Mouse (Mus musculus) liver, embryonic 14.5 days (tissue): ENCODE measurements around the gene Hinfp. TPM values are rescaled to one million over a fixed set of nuclear protein-coding genes. Genes with fewer than 3 reads are reported as not detected.
"Not testable (repeated sequence)": the region's sequence is repeated elsewhere in the genome, so short reads cannot be mapped to it uniquely, and the experiment has no call there.

Experiments
- ATAC-seq: fragments of 200-750 bp; cut with Nextera tagmentation; 2 replicates; pipeline ENCODE4 v1.8.0; 2017; ENCODE audit warnings: moderate number of reproducible peaks, mild to moderate bottlenecking, moderate library complexity; ENCODE audit not compliant: insufficient read depth
- DNase-seq, 3 experiments: peaks; one replicate each; pipeline ENCODE4 v3.0.0-alpha.2; 2012 to 2013; ENCODE audit warnings: low read depth in 3 of 3, low spot score in 3 of 3
- H3K27ac ChIP-seq: fragments of 300-500 bp; sonication (generic); 2 replicates; pipeline ENCODE4 v1.5.1; 2014; ENCODE audit warnings: moderate library complexity, mild to moderate bottlenecking, control low read depth, inconsistent platforms
- H3K27me3 ChIP-seq: fragments of 300-500 bp; sonication (generic); 2 replicates; pipeline ENCODE4 v1.6.1; 2014; ENCODE audit warnings: mild to moderate bottlenecking, low read length, moderate library complexity; ENCODE audit not compliant: control insufficient read depth, insufficient read depth
- H3K36me3 ChIP-seq: fragments of 300-500 bp; sonication (generic); replicated peaks from 2 replicates; pipeline ENCODE4 v1.6.1; 2014; ENCODE audit warnings: low read depth; ENCODE audit not compliant: control insufficient read depth, insufficient read depth
- H3K4me1 ChIP-seq, 2 experiments: fragments of 200-500 bp in 1 of 2; fragments of 300-500 bp in 1 of 2; sonication (generic) in 1 of 2; replicated peaks; 2 replicates each; pipeline ENCODE4 v1.6.1; 2012 to 2014; ENCODE audit warnings: antibody characterized with exemption in 1 of 2, inconsistent platforms in 1 of 2, low read length in 1 of 2; ENCODE audit not compliant: control insufficient read depth in 2 of 2, insufficient read depth in 2 of 2
- H3K4me2 ChIP-seq: fragments of 300-500 bp; sonication (generic); 2 replicates; pipeline ENCODE4 v1.6.1; 2014; ENCODE audit warnings: low read depth, mild to moderate bottlenecking, control low read depth, moderate library complexity
- H3K4me3 ChIP-seq, 2 experiments: fragments of 200-500 bp in 1 of 2; fragments of 300-500 bp in 1 of 2; sonication (generic) in 1 of 2; 2 replicates each; pipeline ENCODE4 v1.5.1; 2012 to 2014; ENCODE audit warnings: low read depth in 2 of 2, low read length in 2 of 2, mild to moderate bottlenecking in 2 of 2, control low read depth in 1 of 2, inconsistent platforms in 1 of 2, moderate library complexity in 1 of 2; ENCODE audit not compliant: insufficient read depth in 1 of 2
- H3K9ac ChIP-seq: fragments of 300-500 bp; sonication (generic); replicated peaks from 2 replicates; pipeline ENCODE4 v1.6.1; 2014; ENCODE audit warnings: mild to moderate bottlenecking, control low read depth, moderate library complexity
- H3K9me3 ChIP-seq: fragments of 300-500 bp; sonication (generic); 2 replicates; pipeline ENCODE4 v1.6.1; 2016; ENCODE audit warnings: low read length, mixed read lengths; ENCODE audit not compliant: control insufficient read depth
- CTCF ChIP-seq: IDR thresholded peaks from 2 replicates; pipeline ENCODE4 v1.5.1; 2016; ENCODE audit warnings: antibody characterized with exemption, low read depth, control low read depth
- EP300 ChIP-seq: IDR thresholded peaks from 2 replicates; pipeline ENCODE4 v1.6.1; 2016; ENCODE audit warnings: antibody characterized with exemption, low read depth
- WGBS: fragments of 180-500 bp; shearing (Covaris S2); extraction: QIAGEN DNeasy Blood & Tissue Kit; methylation state at CpG from one replicate; pipeline ENCODE4 v1.1.7; 2014; ENCODE audit not compliant: insufficient replicate concordance; 5-methylcytosine and 5-hydroxymethylcytosine counted together
- polyA plus RNA-seq, 2 experiments: library from polyadenylated mRNA; depleted of rRNA in 1 of 2; stranded (reverse) in 1 of 2; unstranded in 1 of 2; fragments of >200 nt; fragmentation: Nextera tagmentation in 1 of 2; extraction: Ambion mirVana in 1 of 2; gene quantifications; 2 replicates each; pipeline versions ENCODE4 v1.2.1 to v1.2.3; 2012 to 2014

The Hinfp gene
- polyA plus RNA-seq, 2 experiments, result 8.3 to 13.8 TPM

DNA sequence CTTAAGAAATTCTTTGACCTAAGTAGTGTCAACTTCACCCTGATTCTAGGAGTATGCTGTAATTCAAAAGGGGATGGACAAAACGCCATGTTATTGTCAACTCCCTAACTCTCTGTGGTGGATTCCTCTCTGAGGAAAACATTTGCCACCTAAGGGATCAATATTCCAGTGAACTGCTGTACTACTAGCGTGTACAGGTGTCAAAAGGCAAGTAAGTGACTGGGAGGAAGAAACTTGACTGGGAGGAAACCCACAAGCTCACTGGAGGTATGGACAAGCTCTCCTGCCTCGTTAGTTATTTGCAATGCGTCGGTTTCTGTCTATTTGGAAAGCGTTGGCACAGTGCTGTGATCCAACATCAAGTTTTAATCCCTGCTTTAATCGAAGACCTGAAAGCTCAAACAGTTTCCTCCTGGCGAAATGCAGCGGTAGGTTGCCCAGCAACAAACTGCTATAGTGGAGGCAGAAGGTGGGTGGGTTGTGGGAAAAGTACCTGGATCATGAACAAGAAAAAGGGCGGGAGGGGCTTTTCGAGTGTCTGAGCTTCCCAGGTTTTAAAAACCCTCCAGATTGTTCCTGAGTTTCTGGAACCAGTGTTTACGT lies 20.4 kb upstream of the Hinfp start, which contains the start of gene Dpagt1:
Gene Dpagt1, plus strand, starts transcription at position 252 of the 603 bp plus-strand sequence.
- peaks cover 12% of the 10 kb centered on the region for H3K36me3 ChIP-seq
- no peaks in the 10 kb centered on the region for H3K27me3 ChIP-seq
- no peaks in the 10 kb centered on the region for H3K9me3 ChIP-seq
- DNase-seq (no peak), ATAC-seq (0 out of 2 replicates have a peak, but pooled peaks have one; percentile 4)
- H3K4me3 ChIP-seq, result peak within 1 kb of the TSS; percentile 64 to 83
- 3% methylated on average over 12 of the region's 12 CpGs for WGBS
- H3K4me1 ChIP-seq, result peaks cover 12 to 16% of the 10 kb centered on the region in 2 experiments
- peak within 1 kb of the TSS; percentile 79 for H3K27ac ChIP-seq
- H3K9ac ChIP-seq, result peak within 1 kb of the TSS; percentile 78
- TF ChIP-seq CTCF (no peak), EP300 (no peak)
- peak within 1 kb of the TSS; percentile 95 for H3K4me2 ChIP-seq

DNA sequence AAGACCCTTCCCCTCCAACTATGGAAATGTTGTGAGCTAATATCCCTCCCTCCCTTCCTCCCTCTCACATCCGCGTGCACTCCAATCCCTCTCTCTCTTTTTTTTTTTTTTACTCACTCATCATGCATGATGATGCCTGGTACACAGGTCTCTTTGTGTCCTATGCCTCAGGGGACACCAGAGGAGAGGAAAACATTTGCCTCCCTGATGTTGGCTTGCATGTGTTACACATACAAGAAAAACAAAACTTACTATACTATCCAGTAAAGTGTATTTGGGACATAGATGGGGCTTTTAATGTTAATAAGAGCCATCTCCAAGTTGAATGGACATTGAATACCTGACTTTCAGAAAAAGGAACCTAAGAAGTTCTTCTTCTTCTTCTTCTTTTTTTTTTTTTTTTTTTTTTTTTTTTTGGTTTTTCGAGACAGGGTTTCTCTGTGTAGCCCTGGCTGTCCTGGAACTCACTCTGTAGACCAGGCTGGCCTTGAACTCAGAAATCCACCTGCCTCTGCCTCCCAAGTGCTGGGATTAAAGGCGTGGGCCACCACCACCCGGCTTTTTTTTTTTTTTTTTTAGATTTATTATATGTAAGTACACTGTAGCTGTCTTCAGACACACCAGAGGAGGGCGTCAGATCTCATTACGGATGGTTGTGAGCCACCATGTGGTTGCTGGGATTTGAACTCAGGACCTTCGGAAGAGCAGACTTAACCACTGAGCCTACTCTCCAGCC lies 19.7 kb upstream of the Hinfp start:
- not testable (repeated sequence) for H3K9me3 ChIP-seq, H3K36me3 ChIP-seq, H3K27ac ChIP-seq, DNase-seq, H3K4me3 ChIP-seq, H3K27me3 ChIP-seq, ATAC-seq
- Histone ChIP-seq H3K4me2 (peak overlapping the region; percentile 95), H3K9ac (peak overlapping the region; percentile 78), H3K4me1 (peaks cover 17 to 22% of the 10 kb centered on the region in 2 experiments)
- WGBS, result 55% methylated on average over 7 of the region's 8 CpGs

GRCm38 (mm10) chr9:44324147-44324546 lies 18.7 kb upstream of the Hinfp start:
- Histone ChIP-seq H3K4me1 (peaks cover 17 to 22% of the 10 kb centered on the region in 2 experiments), H3K4me2 (no peak overlapping the region), H3K36me3 (peaks cover 4% of the 10 kb centered on the region; the same call in 1 of the 2 replicates), H3K9ac (no peak overlapping the region), H3K4me3 (no peak overlapping the region), H3K9me3 (no peaks in the 10 kb centered on the region), H3K27ac (no peak overlapping the region), H3K27me3 (no peaks in the 10 kb centered on the region)
- DNase-seq, result no peak
- no peak for ATAC-seq
- 75% methylated on average over 6 of the region's 6 CpGs for WGBS
- TF ChIP-seq CTCF, result no peak
- TF ChIP-seq EP300, result no peak

DNA sequence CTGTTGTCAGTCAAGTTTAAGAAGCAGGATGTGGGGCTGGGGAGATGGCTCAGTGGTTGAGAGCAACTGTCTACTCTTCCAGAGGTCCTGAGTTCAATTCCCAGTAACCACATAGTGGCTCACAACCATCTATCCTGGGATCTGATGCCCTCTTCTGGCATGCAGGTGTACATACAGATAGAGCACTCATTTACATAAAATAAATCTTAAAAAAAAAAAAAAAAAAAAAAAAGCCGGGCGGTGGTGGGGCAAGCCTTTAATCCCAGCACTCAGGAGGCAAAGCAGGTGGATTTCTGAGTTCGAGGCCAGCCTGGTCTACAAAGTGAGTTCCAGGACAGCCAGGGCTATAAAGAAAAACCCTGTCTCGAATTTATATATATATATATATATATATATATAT lies 18.2 kb upstream of the Hinfp start:
- H3K9me3 ChIP-seq, DNase-seq, H3K36me3 ChIP-seq, H3K27ac ChIP-seq, H3K27me3 ChIP-seq, H3K4me3 ChIP-seq, ATAC-seq, H3K4me2 ChIP-seq, H3K9ac ChIP-seq: not testable (repeated sequence)
- peaks cover 21 to 27% of the 10 kb centered on the region in 2 experiments for H3K4me1 ChIP-seq
- 49% methylated on average over 4 of the region's 4 CpGs for WGBS
- 0 out of 2 replicates have a peak, but pooled peaks have one; percentile 26 for TF ChIP-seq CTCF

DNA sequence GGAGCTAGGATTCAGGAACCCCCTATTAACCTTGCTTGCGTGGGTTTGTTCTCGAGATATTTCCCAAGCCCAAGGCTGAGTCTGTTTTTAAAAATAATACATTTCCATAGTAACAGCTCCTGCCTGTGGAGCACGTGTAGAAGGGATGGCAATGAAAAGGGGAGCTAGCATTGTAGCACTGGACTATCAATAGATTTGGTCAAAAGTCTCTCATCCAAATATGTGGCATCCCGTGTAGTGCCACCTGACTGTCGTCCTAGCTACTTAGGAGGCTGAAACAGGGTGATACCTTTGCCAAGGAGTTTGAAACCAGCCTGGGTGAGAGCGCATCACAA lies 15.3 kb upstream of the Hinfp start:
- peaks cover 21 to 23% of the 10 kb centered on the region in 2 experiments for H3K4me1 ChIP-seq
- ATAC-seq (no peak), DNase-seq (no peak)
- peak overlapping the region; percentile 88 for H3K4me2 ChIP-seq
- no peak for TF ChIP-seq CTCF
- TF ChIP-seq EP300, result no peak
- H3K36me3 ChIP-seq, result peaks cover 11% of the 10 kb centered on the region
- H3K27me3 ChIP-seq, result no peaks in the 10 kb centered on the region
- H3K9me3 ChIP-seq, result no peaks in the 10 kb centered on the region
- 23% methylated on average over 6 of the region's 6 CpGs for WGBS
- peak overlapping the region; percentile 50 to 88 for H3K4me3 ChIP-seq
- H3K9ac ChIP-seq, result peak overlapping the region; percentile 49; the same call in 1 of the 2 replicates
- H3K27ac ChIP-seq, result peak overlapping the region; percentile 77
